Mouse (Mus musculus) embryonic fibroblast, embryonic 13.5 days (primary cell): ENCODE measurements around the gene Iqcg.

ENCODE experiments used
- CTCF ChIP-seq: IDR thresholded peaks from 2 replicates; pipeline ENCODE4 v1.5.1; 2011; ENCODE audit warnings: mild to moderate bottlenecking, control low read depth, low read length, moderate library complexity, borderline replicate concordance; ENCODE audit not compliant: insufficient read depth
- POLR2A ChIP-seq: IDR thresholded peaks from 2 replicates; pipeline ENCODE4 v1.6.1; 2011; ENCODE audit warnings: low read depth, mild to moderate bottlenecking, control low read depth, low read length, moderate library complexity

DNA sequence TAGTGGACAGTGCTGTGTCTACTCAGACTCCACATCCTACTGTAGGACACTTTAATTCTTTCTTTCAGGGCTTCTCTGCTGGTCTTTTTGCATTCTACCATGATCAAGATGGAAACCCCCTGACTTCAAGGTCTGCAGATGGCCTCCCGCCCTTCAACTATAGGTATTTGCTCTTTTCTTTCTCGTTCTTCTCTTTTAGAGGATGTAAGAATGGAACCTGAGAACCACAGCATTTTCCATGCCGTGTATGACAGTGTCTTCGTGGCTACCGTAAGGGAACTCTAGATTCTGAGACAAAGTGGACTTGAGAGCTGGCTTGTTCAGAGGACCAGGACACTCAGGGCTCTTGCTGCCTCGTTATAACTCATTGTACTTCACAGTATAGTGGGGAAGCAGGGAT is 26.9 kb upstream of the Iqcg start:
- TF ChIP-seq CTCF (no peak), POLR2A (no peak)
